Mouse (Mus musculus) small intestine, adult 2 months (tissue): ENCODE data around the gene Abcb10.

Experiments
- CTCF ChIP-seq: fragments of 200-500 bp; IDR thresholded peaks from 2 replicates; pipeline ENCODE4 v1.5.1; 2012; ENCODE audit warnings: low read depth, mild to moderate bottlenecking, control low read depth, inconsistent platforms, low read length, moderate library complexity, mixed read lengths; ENCODE audit not compliant: insufficient replicate concordance, insufficient read length; ENCODE audit errors: extremely low read depth
- POLR2A ChIP-seq: fragments of 200-500 bp; IDR thresholded peaks from 2 replicates; pipeline ENCODE4 v1.6.1; 2012; ENCODE audit warnings: low read depth, mild to moderate bottlenecking, control low read depth, inconsistent platforms, low read length, moderate library complexity

DNA sequence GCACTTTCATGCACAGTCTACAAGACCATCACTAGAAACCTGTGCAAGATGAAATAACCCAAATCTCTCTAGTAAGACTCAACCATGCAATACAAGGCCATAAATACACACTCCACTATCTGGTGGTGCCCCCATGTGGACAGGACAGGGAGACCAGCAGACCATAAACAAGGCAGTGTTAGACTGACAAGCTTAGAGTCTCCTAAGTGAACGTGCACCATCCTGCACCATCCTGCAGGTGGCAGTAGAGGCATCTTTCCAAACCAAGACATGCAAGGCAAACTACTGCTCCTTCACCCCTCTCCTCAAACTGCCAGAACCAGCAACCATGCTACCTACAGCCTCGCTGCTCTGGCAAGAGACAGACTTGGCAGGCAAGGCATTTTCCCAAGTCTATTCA lies 58.2 kb downstream of the Abcb10 start:
- TF ChIP-seq CTCF: peak; percentile 83; the same call in 1 of the 2 replicates
- TF ChIP-seq POLR2A: no peak
